Mouse (Mus musculus) thymus, postnatal 4 days (tissue): Measurements from ENCODE around the gene Bag5.
"Not testable (repeated sequence)": the region's sequence is repeated elsewhere in the genome, so short reads cannot be mapped to it uniquely, and the experiment has no call there.

ENCODE experiments used
- DNase-seq: peaks from one replicate; pipeline ENCODE4 v3.0.0; 2021

The Bag5 gene

GRCm38 (mm10) chr12:111713004-111713651 lies at the start of gene Bag5, which contains the start of gene Apopt1:
Gene Bag5, minus strand, starts transcription at chr12:111713257.
Gene Apopt1, plus strand, starts transcription at chr12:111713261.
- DNase-seq = peak; percentile 94

GRCm38 (mm10) chr12:111760306-111760908 lies 47.4 kb upstream of the Bag5 start:
- DNase-seq = no peak

- peak; percentile 73 for DNase-seq
These were observed 46.4 kb upstream of the Bag5 start for GRCm38 (mm10) chr12:111759176-111760061.

- DNase-seq = peak; percentile 92
These were observed 45.5 kb upstream of the Bag5 start, which contains the start of gene Klc1 for GRCm38 (mm10) chr12:111758381-111759175. Gene Klc1, plus strand, starts transcription at chr12:111758849.

GRCm38 (mm10) chr12:111757561-111758325 lies 44.7 kb upstream of the Bag5 start:
- no peak for DNase-seq

- no peak for DNase-seq
These were observed 43.6 kb upstream of the Bag5 start for GRCm38 (mm10) chr12:111756698-111757082.

- DNase-seq = no peak
These were observed 43.1 kb upstream of the Bag5 start for GRCm38 (mm10) chr12:111756082-111756697.

- DNase-seq = no peak
These were observed 42.2 kb upstream of the Bag5 start for GRCm38 (mm10) chr12:111755231-111755630.

- no peak for DNase-seq
These were observed 41.7 kb upstream of the Bag5 start for GRCm38 (mm10) chr12:111754710-111755109.

GRCm38 (mm10) chr12:111753347-111753746 lies 40.3 kb upstream of the Bag5 start:
- no peak for DNase-seq

GRCm38 (mm10) chr12:111752491-111752890 lies 39.4 kb upstream of the Bag5 start:
- no peak for DNase-seq

GRCm38 (mm10) chr12:111750739-111751138 lies 37.7 kb upstream of the Bag5 start:
- DNase-seq = no peak

GRCm38 (mm10) chr12:111747421-111747820 lies 34.4 kb upstream of the Bag5 start:
- DNase-seq = no peak

GRCm38 (mm10) chr12:111746091-111746490 lies 33.0 kb upstream of the Bag5 start:
- peak; percentile 69 for DNase-seq

- no peak for DNase-seq
These were observed 32.2 kb upstream of the Bag5 start for GRCm38 (mm10) chr12:111745274-111745673.

- peak; percentile 54 for DNase-seq
These were observed 30.9 kb upstream of the Bag5 start for GRCm38 (mm10) chr12:111743981-111744423.

GRCm38 (mm10) chr12:111743419-111743818 lies 30.4 kb upstream of the Bag5 start:
- no peak for DNase-seq

- no peak for DNase-seq
These were observed 28.3 kb upstream of the Bag5 start for GRCm38 (mm10) chr12:111741338-111741737.

GRCm38 (mm10) chr12:111738754-111739153 lies 25.7 kb upstream of the Bag5 start:
- DNase-seq = peak; percentile 74

- no peak for DNase-seq
These were observed 24.3 kb upstream of the Bag5 start for GRCm38 (mm10) chr12:111737370-111737769.

GRCm38 (mm10) chr12:111736676-111737075 lies 23.6 kb upstream of the Bag5 start:
- DNase-seq = not testable (repeated sequence)
